Mouse (Mus musculus): Measurements from ENCODE around the gene Dync2li1. TPM values are rescaled to one million over a fixed set of nuclear protein-coding genes. Genes with fewer than 3 reads are reported as not detected.

Dync2li1 gene
- polyA plus RNA-seq, 1 experiment from 2014 or later, result 36.9 TPM

DNA sequence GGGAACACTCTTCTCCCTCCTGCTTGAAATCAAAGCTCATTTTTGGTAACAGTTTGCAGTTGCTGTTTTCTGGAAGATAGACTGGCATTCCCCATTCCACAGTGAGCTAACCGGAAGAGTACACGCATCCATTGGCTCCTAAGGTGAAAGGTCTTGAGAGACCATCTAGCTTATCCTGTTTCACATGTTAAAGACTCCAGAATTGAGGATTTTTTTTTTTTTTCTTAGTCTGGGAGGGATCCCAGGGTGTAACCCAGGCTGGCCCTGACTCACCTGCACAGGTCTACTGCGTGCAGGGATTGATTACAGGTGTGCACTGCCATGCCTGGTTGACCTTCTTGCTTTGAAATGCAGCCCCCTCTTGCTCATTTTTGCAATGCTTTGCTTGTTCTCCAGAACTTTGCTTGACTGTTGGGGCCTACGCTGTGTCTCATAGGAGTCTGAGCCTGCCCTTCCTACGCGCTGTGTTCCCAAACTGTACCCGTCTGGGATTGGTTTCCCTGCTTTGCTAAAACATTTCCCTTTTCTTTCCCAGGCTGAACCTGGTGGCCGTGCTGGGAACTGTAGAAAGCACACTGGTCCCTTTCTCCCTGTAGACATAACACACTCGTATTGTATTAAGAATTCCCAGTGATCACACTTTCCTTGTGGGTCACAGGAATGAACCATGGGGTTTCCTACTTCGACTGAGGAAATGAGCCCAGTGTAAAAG, 22.4 kb upstream of the Dync2li1 start:
- Histone ChIP-seq H3K9me3 (ENCODE audit: control insufficient read depth, low read length) (no peaks in the 10 kb centered on the region), H3K27me3 (ENCODE audit: control insufficient read depth, insufficient read depth, low read length) (no peaks in the 10 kb centered on the region), H3K4me2 (no peak overlapping the region), H3K36me3 (ENCODE audit: control insufficient read depth, insufficient read depth, low read length) (no peaks in the 10 kb centered on the region), H3K27ac (ENCODE audit: low read depth, low read length) (no peak overlapping the region), H3K9ac (ENCODE audit: low read length) (no peak overlapping the region), H3K4me1 (ENCODE audit: control insufficient read depth, insufficient read depth, low read length) (no peaks in the 10 kb centered on the region), H3K4me3 (ENCODE audit: low read depth, low read length) (no peak overlapping the region)
- DNase-seq (ENCODE audit: low spot score, missing footprints) (no peak), ATAC-seq (ENCODE audit: low FRiP score) (no peak)
- WGBS, result 90% methylated on average over 10 of the region's 10 CpGs

DNA sequence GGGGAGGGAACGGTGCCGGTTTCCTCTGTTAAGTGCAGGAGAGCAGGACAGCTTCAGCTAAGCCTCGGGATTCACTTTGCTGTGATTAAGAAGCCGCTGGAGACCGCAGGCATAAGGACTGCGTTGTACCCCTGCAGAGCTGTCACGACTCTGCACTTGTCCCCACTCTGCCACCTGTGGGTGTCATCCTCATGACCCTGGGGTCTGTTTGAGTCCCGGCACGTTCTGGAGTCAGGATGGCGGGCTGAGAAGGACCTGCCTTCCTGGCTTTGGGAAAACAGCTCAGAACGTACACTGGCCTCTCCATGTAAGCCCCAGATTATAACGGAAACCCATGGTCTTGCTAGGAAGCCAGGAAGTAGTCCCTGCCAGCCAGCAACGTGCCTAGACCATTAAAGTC, 19.3 kb upstream of the Dync2li1 start:
- DNase-seq (ENCODE audit: low spot score, missing footprints), result peak; percentile 80
- Histone ChIP-seq H3K36me3 (ENCODE audit: control insufficient read depth, insufficient read depth, low read length) (no peaks in the 10 kb centered on the region), H3K4me3 (ENCODE audit: low read depth, low read length) (no peak overlapping the region), H3K9me3 (ENCODE audit: control insufficient read depth, low read length) (no peaks in the 10 kb centered on the region), H3K27me3 (ENCODE audit: control insufficient read depth, insufficient read depth, low read length) (no peaks in the 10 kb centered on the region), H3K9ac (ENCODE audit: low read length) (no peak overlapping the region), H3K27ac (ENCODE audit: low read depth, low read length) (no peak overlapping the region), H3K4me2 (no peak overlapping the region), H3K4me1 (ENCODE audit: control insufficient read depth, insufficient read depth, low read length) (no peaks in the 10 kb centered on the region)
- WGBS, result 42% methylated on average over 13 of the region's 13 CpGs
- no peak for ATAC-seq (ENCODE audit: low FRiP score)

DNA sequence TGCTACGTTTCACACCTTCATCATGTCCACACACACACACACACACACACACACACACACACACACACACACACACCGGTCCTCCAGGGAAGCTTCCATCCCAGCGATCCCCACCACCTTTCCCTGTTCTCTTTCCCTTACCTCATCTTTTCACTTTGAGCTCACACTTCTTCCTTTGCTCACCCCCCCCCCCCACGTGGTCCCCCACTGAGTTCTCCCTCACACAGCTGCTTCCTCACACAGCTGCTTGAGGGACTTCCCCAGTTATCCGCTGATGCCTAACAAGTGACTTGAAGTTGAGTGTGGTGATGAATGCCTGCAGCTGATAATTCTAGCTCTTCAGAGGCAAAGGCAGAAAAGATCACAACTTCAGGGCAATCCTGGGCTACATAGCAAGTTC, 18.7 kb upstream of the Dync2li1 start:
- no peaks in the 10 kb centered on the region for H3K27me3 ChIP-seq (ENCODE audit: control insufficient read depth, insufficient read depth, low read length)
- no peak for DNase-seq (ENCODE audit: low spot score, missing footprints)
- no peak overlapping the region for H3K4me3 ChIP-seq (ENCODE audit: low read depth, low read length)
- H3K4me2 ChIP-seq, result no peak overlapping the region
- ATAC-seq (ENCODE audit: low FRiP score), result no peak
- H3K9me3 ChIP-seq (ENCODE audit: control insufficient read depth, low read length), result no peaks in the 10 kb centered on the region
- 70% methylated on average over 5 of the region's 5 CpGs for WGBS
- H3K9ac ChIP-seq (ENCODE audit: low read length), result no peak overlapping the region
- H3K36me3 ChIP-seq (ENCODE audit: control insufficient read depth, insufficient read depth, low read length), result no peaks in the 10 kb centered on the region
- H3K4me1 ChIP-seq (ENCODE audit: control insufficient read depth, insufficient read depth, low read length), result no peaks in the 10 kb centered on the region
- H3K27ac ChIP-seq (ENCODE audit: low read depth, low read length), result no peak overlapping the region

GRCm38 (mm10) chr17:84608606-84609005, 17.7 kb upstream of the Dync2li1 start:
- H3K4me3 ChIP-seq (ENCODE audit: low read depth, low read length), result no peak overlapping the region
- H3K36me3 ChIP-seq (ENCODE audit: control insufficient read depth, insufficient read depth, low read length), result no peaks in the 10 kb centered on the region
- H3K9me3 ChIP-seq (ENCODE audit: control insufficient read depth, low read length), result no peaks in the 10 kb centered on the region
- H3K4me2 ChIP-seq, result no peak overlapping the region
- WGBS, result 93% methylated on average over 4 of the region's 4 CpGs
- H3K27me3 ChIP-seq (ENCODE audit: control insufficient read depth, insufficient read depth, low read length), result no peaks in the 10 kb centered on the region
- H3K27ac ChIP-seq (ENCODE audit: low read depth, low read length), result no peak overlapping the region
- ATAC-seq (ENCODE audit: low FRiP score), result no peak
- no peaks in the 10 kb centered on the region for H3K4me1 ChIP-seq (ENCODE audit: control insufficient read depth, insufficient read depth, low read length)
- H3K9ac ChIP-seq (ENCODE audit: low read length), result no peak overlapping the region
- no peak for DNase-seq (ENCODE audit: low spot score, missing footprints)

- DNase-seq (ENCODE audit: low spot score, missing footprints) (no peak), ATAC-seq (ENCODE audit: low FRiP score) (no peak)
- H3K27ac ChIP-seq (ENCODE audit: low read depth, low read length), result no peak overlapping the region
- no peak overlapping the region for H3K4me3 ChIP-seq (ENCODE audit: low read depth, low read length)
- H3K9me3 ChIP-seq (ENCODE audit: control insufficient read depth, low read length), result no peaks in the 10 kb centered on the region
- no peaks in the 10 kb centered on the region for H3K27me3 ChIP-seq (ENCODE audit: control insufficient read depth, insufficient read depth, low read length)
- no peak overlapping the region for H3K9ac ChIP-seq (ENCODE audit: low read length)
- no peaks in the 10 kb centered on the region for H3K36me3 ChIP-seq (ENCODE audit: control insufficient read depth, insufficient read depth, low read length)
- H3K4me1 ChIP-seq (ENCODE audit: control insufficient read depth, insufficient read depth, low read length), result no peaks in the 10 kb centered on the region
- WGBS, result 93% methylated on average over 9 of the region's 9 CpGs
- H3K4me2 ChIP-seq, result no peak overlapping the region
Measured at GRCm38 (mm10) chr17:84611500-84611899, 14.8 kb upstream of the Dync2li1 start.

GRCm38 (mm10) chr17:84611971-84612370, 14.3 kb upstream of the Dync2li1 start:
- no peaks in the 10 kb centered on the region for H3K9me3 ChIP-seq (ENCODE audit: control insufficient read depth, low read length)
- no peak for DNase-seq (ENCODE audit: low spot score, missing footprints)
- no peak overlapping the region for H3K27ac ChIP-seq (ENCODE audit: low read depth, low read length)
- no peak overlapping the region for H3K9ac ChIP-seq (ENCODE audit: low read length)
- no peak for ATAC-seq (ENCODE audit: low FRiP score)
- WGBS, result 88% methylated on average over 7 of the region's 7 CpGs
- H3K4me3 ChIP-seq (ENCODE audit: low read depth, low read length), result no peak overlapping the region
- no peaks in the 10 kb centered on the region for H3K27me3 ChIP-seq (ENCODE audit: control insufficient read depth, insufficient read depth, low read length)
- no peaks in the 10 kb centered on the region for H3K4me1 ChIP-seq (ENCODE audit: control insufficient read depth, insufficient read depth, low read length)
- no peak overlapping the region for H3K4me2 ChIP-seq
- no peaks in the 10 kb centered on the region for H3K36me3 ChIP-seq (ENCODE audit: control insufficient read depth, insufficient read depth, low read length)

GRCm38 (mm10) chr17:84615811-84616210, 10.5 kb upstream of the Dync2li1 start:
- Histone ChIP-seq H3K36me3 (ENCODE audit: control insufficient read depth, insufficient read depth, low read length) (no peaks in the 10 kb centered on the region), H3K9me3 (ENCODE audit: control insufficient read depth, low read length) (no peaks in the 10 kb centered on the region), H3K27me3 (ENCODE audit: control insufficient read depth, insufficient read depth, low read length) (no peaks in the 10 kb centered on the region), H3K4me1 (ENCODE audit: control insufficient read depth, insufficient read depth, low read length) (no peaks in the 10 kb centered on the region), H3K9ac (ENCODE audit: low read length) (no peak overlapping the region), H3K4me3 (ENCODE audit: low read depth, low read length) (no peak overlapping the region), H3K27ac (ENCODE audit: low read depth, low read length) (no peak overlapping the region), H3K4me2 (no peak overlapping the region)
- 89% methylated on average over 11 of the region's 11 CpGs for WGBS
- ATAC-seq (ENCODE audit: low FRiP score), result no peak
- no peak for DNase-seq (ENCODE audit: low spot score, missing footprints)

DNA sequence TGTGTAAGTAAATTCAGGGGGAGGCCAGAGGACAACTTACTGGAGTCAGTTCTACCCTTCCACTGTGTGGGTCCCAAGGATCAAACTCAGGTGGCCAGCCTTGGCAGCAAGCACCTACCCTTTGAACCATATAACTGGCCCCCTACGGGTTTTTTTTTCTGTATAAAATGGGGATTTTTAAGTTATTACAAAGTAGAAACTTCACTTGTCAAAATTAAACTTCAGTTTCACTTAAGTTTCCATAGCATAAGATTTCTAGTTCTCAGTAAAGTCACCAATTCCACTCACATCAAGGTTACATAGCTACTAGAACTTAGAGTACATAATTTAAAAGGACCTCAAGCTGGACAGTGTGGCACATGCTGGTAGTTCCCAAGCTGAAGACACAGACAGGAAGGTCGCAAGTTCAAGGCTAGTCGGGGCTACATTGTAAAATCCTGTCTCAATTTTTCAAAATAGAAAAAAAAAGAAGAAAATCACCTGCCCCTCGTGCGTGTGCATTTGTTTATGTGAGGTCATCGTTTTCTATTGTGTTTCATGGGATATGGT, 9.7 kb upstream of the Dync2li1 start:
- 87% methylated on average over 6 of the region's 6 CpGs for WGBS
- no peak overlapping the region for H3K27ac ChIP-seq (ENCODE audit: low read depth, low read length)
- no peak for DNase-seq (ENCODE audit: low spot score, missing footprints)
- no peak overlapping the region for H3K4me3 ChIP-seq (ENCODE audit: low read depth, low read length)
- H3K9me3 ChIP-seq (ENCODE audit: control insufficient read depth, low read length), result no peaks in the 10 kb centered on the region
- H3K4me1 ChIP-seq (ENCODE audit: control insufficient read depth, insufficient read depth, low read length), result no peaks in the 10 kb centered on the region
- no peak for ATAC-seq (ENCODE audit: low FRiP score)
- no peak overlapping the region for H3K4me2 ChIP-seq
- H3K9ac ChIP-seq (ENCODE audit: low read length), result no peak overlapping the region
- no peaks in the 10 kb centered on the region for H3K27me3 ChIP-seq (ENCODE audit: control insufficient read depth, insufficient read depth, low read length)
- no peaks in the 10 kb centered on the region for H3K36me3 ChIP-seq (ENCODE audit: control insufficient read depth, insufficient read depth, low read length)

- Histone ChIP-seq H3K9me3 (ENCODE audit: control insufficient read depth, low read length) (no peaks in the 10 kb centered on the region), H3K9ac (ENCODE audit: low read length) (no peak overlapping the region), H3K4me1 (ENCODE audit: control insufficient read depth, insufficient read depth, low read length) (no peaks in the 10 kb centered on the region), H3K27me3 (ENCODE audit: control insufficient read depth, insufficient read depth, low read length) (no peaks in the 10 kb centered on the region), H3K27ac (ENCODE audit: low read depth, low read length) (no peak overlapping the region), H3K4me3 (ENCODE audit: low read depth, low read length) (no peak overlapping the region), H3K36me3 (ENCODE audit: control insufficient read depth, insufficient read depth, low read length) (no peaks in the 10 kb centered on the region), H3K4me2 (no peak overlapping the region)
- 90% methylated on average over 6 of the region's 6 CpGs for WGBS
- no peak for DNase-seq (ENCODE audit: low spot score, missing footprints)
- ATAC-seq (ENCODE audit: low FRiP score), result no peak
Measured at GRCm38 (mm10) chr17:84617953-84618352, 8.3 kb upstream of the Dync2li1 start.

Measured in midbrain, embryonic 11.5 days (tissue).